8 mouse cellular contexts compared by ENCODE assay signal in genomic region chr2:25372644-25373391, GRCm38 (mm10). TPM values are rescaled to one million over a fixed set of nuclear protein-coding genes. Genes with fewer than 3 reads are reported as not detected.
DNase-seq lines count a peak whose midpoint lies in the region; ATAC-seq and TF ChIP-seq lines count a peak whose summit lies in the region.

No protein-coding gene starts in this region.

- H3K4me3 ChIP-seq in spleen, adult 2 months (ENCODE audit: extremely low read depth, insufficient read depth, insufficient read length): peak overlapping the region; percentile 67
- H3K4me3 ChIP-seq in forebrain, embryonic 12.5 days (replicated peaks): peak overlapping the region; percentile 79
- H3K4me3 ChIP-seq in liver, embryonic 11.5 days (ENCODE audit: low read depth, low read length): peak overlapping the region; percentile 71
- peak overlapping the region; percentile 63 for H3K4me3 ChIP-seq in stomach, embryonic 14.5 days (ENCODE audit: low read depth, low read length)

- H3K27ac ChIP-seq in spleen, adult 2 months (ENCODE audit: insufficient read depth, low read length): no peak overlapping the region
- H3K27ac ChIP-seq in forebrain, embryonic 12.5 days: peak overlapping the region; percentile 78
- H3K27ac ChIP-seq in liver, embryonic 11.5 days (ENCODE audit: low read depth, low read length): peak overlapping the region; percentile 91
- H3K27ac ChIP-seq in stomach, embryonic 14.5 days (ENCODE audit: low read length): no peak overlapping the region

- no peak for DNase-seq in spleen, adult 2 months (ENCODE audit: low read depth in 1 of 2, low spot score in 2 of 2)
- no peak for DNase-seq in spleen, postnatal 14 days (ENCODE audit: low spot score in 2 of 2)
- DNase-seq in liver, embryonic 11.5 days (ENCODE audit: low spot score): peak; percentile 56
- DNase-seq in adrenal gland, postnatal 10 days: no peak
- no peak for DNase-seq in gastrocnemius, adult 8-10 months (ENCODE audit: low spot score in 2 of 2)

- H3K4me1 ChIP-seq in spleen, adult 2 months (ENCODE audit: control insufficient read depth, insufficient read depth, insufficient read length): peaks cover 8% of the 10 kb centered on the region
- H3K4me1 ChIP-seq in forebrain, embryonic 12.5 days: peaks cover 32% of the 10 kb centered on the region
- peaks cover 34% of the 10 kb centered on the region for H3K4me1 ChIP-seq in liver, embryonic 11.5 days (replicated peaks; ENCODE audit: control insufficient read depth, insufficient read depth, low read length)
- H3K4me1 ChIP-seq in stomach, embryonic 14.5 days (ENCODE audit: control insufficient read depth, insufficient read depth, low read length): peaks cover 22% of the 10 kb centered on the region; the same call in 1 of the 2 replicates

- no peaks in the 10 kb centered on the region for H3K27me3 ChIP-seq in spleen, adult 2 months (ENCODE audit: control insufficient read depth, insufficient read depth, low read length)
- H3K27me3 ChIP-seq in forebrain, embryonic 12.5 days: peaks cover 11% of the 10 kb centered on the region
- H3K27me3 ChIP-seq in liver, embryonic 11.5 days (replicated peaks; ENCODE audit: control insufficient read depth, insufficient read depth, low read length): 0 out of 2 replicates have a peak, but pooled peaks cover 2% of the 10 kb centered on the region
- no peaks in the 10 kb centered on the region for H3K27me3 ChIP-seq in stomach, embryonic 14.5 days (ENCODE audit: control insufficient read depth, insufficient read depth, low read length)

- H3K4me2 ChIP-seq in forebrain, embryonic 12.5 days: peak overlapping the region; percentile 60
- H3K4me2 ChIP-seq in liver, embryonic 11.5 days: peak overlapping the region; percentile 78
- peak overlapping the region; percentile 89 for H3K4me2 ChIP-seq in stomach, embryonic 14.5 days (replicated peaks; ENCODE audit: low read depth, low read length)

- ATAC-seq in forebrain, embryonic 12.5 days (ENCODE audit: low FRiP score): peak; percentile 28; the same call in 1 of the 2 replicates
- ATAC-seq in liver, embryonic 11.5 days (replicated peaks; ENCODE audit: low FRiP score): peak; percentile 46; the same call in 1 of the 2 replicates
- ATAC-seq in stomach, embryonic 14.5 days (ENCODE audit: insufficient number of reproducible peaks, insufficient read depth, low FRiP score, low read depth): no peak
- no peak for ATAC-seq in cerebellum, adult (ENCODE audit: insufficient number of reproducible peaks, low FRiP score, low TSS enrichment)

- peak overlapping the region; percentile 83 for H3K9ac ChIP-seq in forebrain, embryonic 12.5 days
- H3K9ac ChIP-seq in liver, embryonic 11.5 days (ENCODE audit: low read depth, low read length): peak overlapping the region; percentile 75
- peak overlapping the region; percentile 62 for H3K9ac ChIP-seq in stomach, embryonic 14.5 days (replicated peaks; ENCODE audit: low read depth, low read length)

- no peaks in the 10 kb centered on the region for H3K36me3 ChIP-seq in spleen, adult 2 months (ENCODE audit: control insufficient read depth, insufficient read depth, low read length)
- H3K36me3 ChIP-seq in forebrain, embryonic 12.5 days (replicated peaks): peaks cover 35% of the 10 kb centered on the region
- peaks cover 22% of the 10 kb centered on the region for H3K36me3 ChIP-seq in liver, embryonic 11.5 days (ENCODE audit: control insufficient read depth, insufficient read depth, low read length)
- peaks cover 11% of the 10 kb centered on the region for H3K36me3 ChIP-seq in stomach, embryonic 14.5 days (ENCODE audit: control insufficient read depth, insufficient read depth, low read length)

- WGBS in spleen, adult 2 months: 5% methylated on average over 42 of the region's 42 CpGs
- WGBS in forebrain, embryonic 12.5 days: 2% methylated on average over 42 of the region's 42 CpGs
- WGBS in liver, embryonic 11.5 days: 2% methylated on average over 42 of the region's 42 CpGs
- 2% methylated on average over 42 of the region's 42 CpGs for WGBS in stomach, embryonic 14.5 days

- H3K9me3 ChIP-seq in forebrain, embryonic 12.5 days: no peaks in the 10 kb centered on the region
- H3K9me3 ChIP-seq in liver, embryonic 11.5 days (ENCODE audit: control insufficient read depth, low read length): no peaks in the 10 kb centered on the region
- H3K9me3 ChIP-seq in stomach, embryonic 14.5 days (ENCODE audit: control insufficient read depth, low read depth, low read length): no peaks in the 10 kb centered on the region

- TF ChIP-seq CTCF in spleen, adult 2 months (IDR thresholded peaks at IDR 0.05; ENCODE audit: extremely low read depth, insufficient read depth, insufficient read length, insufficient replicate concordance): no peak

- no peak for TF ChIP-seq POLR2A in spleen, adult 2 months (IDR thresholded peaks at IDR 0.05; ENCODE audit: low read depth, low read length)

RNA-seq across cellular contexts. Expression of gene Sapcd2, which starts 0.7 kb away (rescaled TPM):
- polyA plus RNA-seq in spleen, adult 2 months (2012; rRNA removed): 6.7 and 9.4 TPM in 2 replicates
- polyA plus RNA-seq in forebrain, embryonic 12.5 days (2016; fragmentation: Nextera tagmentation; extraction: Ambion mirVana): 60.8 and 67.8 TPM in 2 replicates
- polyA plus RNA-seq in liver, embryonic 11.5 days (2014; fragmentation: Nextera tagmentation; extraction: Ambion mirVana): 45.3 and 51.0 TPM in 2 replicates
- polyA plus RNA-seq in stomach, embryonic 14.5 days (2014; fragmentation: Nextera tagmentation; extraction: Ambion mirVana): 31.3 and 36.4 TPM in 2 replicates
- 1 to 10 TPM; 3.3 to 5.3 TPM for total RNA-seq in adrenal gland, postnatal 10 days (2021)
- not detected for total RNA-seq in gastrocnemius, adult 8-10 months (2022)

RNA-seq across cellular contexts. Expression of gene Uap1l1, which starts 7.3 kb away (rescaled TPM):
- 28.4 and 55.4 TPM in 2 replicates for polyA plus RNA-seq in spleen, adult 2 months (2012; rRNA removed)
- polyA plus RNA-seq in forebrain, embryonic 12.5 days (2016; fragmentation: Nextera tagmentation; extraction: Ambion mirVana): 4.0 and 4.3 TPM in 2 replicates
- 15.6 and 17.8 TPM in 2 replicates for polyA plus RNA-seq in liver, embryonic 11.5 days (2014; fragmentation: Nextera tagmentation; extraction: Ambion mirVana)
- polyA plus RNA-seq in stomach, embryonic 14.5 days (2014; fragmentation: Nextera tagmentation; extraction: Ambion mirVana): 21.9 and 27.2 TPM in 2 replicates
- 10 to 100 TPM; 11.2 to 11.8 TPM for total RNA-seq in adrenal gland, postnatal 10 days (2021)
- total RNA-seq in gastrocnemius, adult 8-10 months (2022): 10 to 100 TPM in 1 of 4 experiments, 1 to 10 TPM in 3; 3.6 to 11.9 (median 4.8) TPM

RNA-seq across cellular contexts. Expression of gene Dpp7, which starts 16.7 kb away (rescaled TPM):
- 35.1 and 41.8 TPM in 2 replicates for polyA plus RNA-seq in spleen, adult 2 months (2012; rRNA removed)
- polyA plus RNA-seq in forebrain, embryonic 12.5 days (2016; fragmentation: Nextera tagmentation; extraction: Ambion mirVana): 18.0 and 19.9 TPM in 2 replicates
- polyA plus RNA-seq in liver, embryonic 11.5 days (2014; fragmentation: Nextera tagmentation; extraction: Ambion mirVana): 17.4 and 18.3 TPM in 2 replicates
- 16.8 and 19.5 TPM in 2 replicates for polyA plus RNA-seq in stomach, embryonic 14.5 days (2014; fragmentation: Nextera tagmentation; extraction: Ambion mirVana)
- total RNA-seq in adrenal gland, postnatal 10 days (2021): 10 to 100 TPM; 15.4 to 19.1 TPM
- total RNA-seq in gastrocnemius, adult 8-10 months (2022): 10 to 100 TPM; 12.8 to 20.3 (median 16.7) TPM

RNA-seq across cellular contexts. Expression of gene Entpd2, which starts 22.9 kb away (rescaled TPM):
- polyA plus RNA-seq in spleen, adult 2 months (2012; rRNA removed): 5.0 and 5.9 TPM in 2 replicates
- 0.22 TPM in 1 of 2 replicates, not detected in the other for polyA plus RNA-seq in forebrain, embryonic 12.5 days (2016; fragmentation: Nextera tagmentation; extraction: Ambion mirVana)
- 0.25 and 0.45 TPM in 2 replicates for polyA plus RNA-seq in liver, embryonic 11.5 days (2014; fragmentation: Nextera tagmentation; extraction: Ambion mirVana)
- polyA plus RNA-seq in stomach, embryonic 14.5 days (2014; fragmentation: Nextera tagmentation; extraction: Ambion mirVana): 8.0 and 9.0 TPM in 2 replicates
- 10 to 100 TPM; 11.7 to 15.1 TPM for total RNA-seq in adrenal gland, postnatal 10 days (2021)
- 1 to 10 TPM; 3.8 to 8.0 (median 6.2) TPM for total RNA-seq in gastrocnemius, adult 8-10 months (2022)

RNA-seq across cellular contexts. Expression of gene Npdc1, which starts 26.3 kb away (rescaled TPM):
- 31.0 and 36.5 TPM in 2 replicates for polyA plus RNA-seq in spleen, adult 2 months (2012; rRNA removed)
- 192 and 198 TPM in 2 replicates for polyA plus RNA-seq in forebrain, embryonic 12.5 days (2016; fragmentation: Nextera tagmentation; extraction: Ambion mirVana)
- polyA plus RNA-seq in liver, embryonic 11.5 days (2014; fragmentation: Nextera tagmentation; extraction: Ambion mirVana): 7.0 and 8.1 TPM in 2 replicates
- 48.3 and 53.7 TPM in 2 replicates for polyA plus RNA-seq in stomach, embryonic 14.5 days (2014; fragmentation: Nextera tagmentation; extraction: Ambion mirVana)
- 10 to 100 TPM; 67.8 to 83.9 TPM for total RNA-seq in adrenal gland, postnatal 10 days (2021)
- 10 to 100 TPM; 12.6 to 19.9 (median 15.7) TPM for total RNA-seq in gastrocnemius, adult 8-10 months (2022)

Comparison
In these comparisons a context has a peak if more than half of its experiments do, and no peak if none do; other contexts are left out.
1. H3K27ac ChIP-seq: peak in forebrain, embryonic 12.5 days (single experiment) and liver, embryonic 11.5 days (single experiment); none in spleen, adult 2 months (single experiment) and stomach, embryonic 14.5 days (single experiment).
2. ATAC-seq: peak in forebrain, embryonic 12.5 days (single experiment) and liver, embryonic 11.5 days (single experiment); none in stomach, embryonic 14.5 days (single experiment) and cerebellum, adult (single experiment).
3. Peak in every context shown above with its lines, with median percentiles within 50 percentile points of each other: H3K4me3 ChIP-seq, H3K4me2 ChIP-seq and H3K9ac ChIP-seq.